Mouse (Mus musculus) forelimb bud, embryonic 11.5 days (tissue): ENCODE results near the gene Sos1.
"Not testable (repeated sequence)": the region's sequence is repeated elsewhere in the genome, so short reads cannot be mapped to it uniquely, and the experiment has no call there.

Experiments used
- DNase-seq: peaks from one replicate; pipeline ENCODE4 v3.0.0-alpha.2; 2012; ENCODE audit warnings: low read depth, low spot score

Gene Sos1

GRCm38 (mm10) chr17:80426171-80426570 lies 54.1 kb downstream of the Sos1 start:
- DNase-seq: no peak

DNA sequence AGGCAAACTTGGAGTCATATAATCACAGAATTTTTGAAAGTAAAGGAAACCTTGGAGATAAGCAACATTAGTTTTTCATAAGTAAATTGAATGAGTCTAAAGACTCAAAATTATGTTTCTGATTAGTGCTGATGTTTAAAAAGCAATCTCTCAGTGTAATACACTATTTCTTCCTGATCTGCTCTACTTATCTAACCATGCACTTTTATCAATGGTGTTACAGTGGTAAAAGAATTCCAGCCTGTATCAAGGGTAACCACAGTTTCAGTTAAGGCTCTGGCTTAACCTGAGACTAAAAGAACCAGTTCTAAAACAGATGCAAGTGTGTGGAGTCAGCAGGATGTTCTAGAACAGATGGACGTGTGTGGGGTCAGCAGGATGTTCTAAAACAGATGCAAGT lies 59.3 kb downstream of the Sos1 start:
- no peak for DNase-seq

DNA sequence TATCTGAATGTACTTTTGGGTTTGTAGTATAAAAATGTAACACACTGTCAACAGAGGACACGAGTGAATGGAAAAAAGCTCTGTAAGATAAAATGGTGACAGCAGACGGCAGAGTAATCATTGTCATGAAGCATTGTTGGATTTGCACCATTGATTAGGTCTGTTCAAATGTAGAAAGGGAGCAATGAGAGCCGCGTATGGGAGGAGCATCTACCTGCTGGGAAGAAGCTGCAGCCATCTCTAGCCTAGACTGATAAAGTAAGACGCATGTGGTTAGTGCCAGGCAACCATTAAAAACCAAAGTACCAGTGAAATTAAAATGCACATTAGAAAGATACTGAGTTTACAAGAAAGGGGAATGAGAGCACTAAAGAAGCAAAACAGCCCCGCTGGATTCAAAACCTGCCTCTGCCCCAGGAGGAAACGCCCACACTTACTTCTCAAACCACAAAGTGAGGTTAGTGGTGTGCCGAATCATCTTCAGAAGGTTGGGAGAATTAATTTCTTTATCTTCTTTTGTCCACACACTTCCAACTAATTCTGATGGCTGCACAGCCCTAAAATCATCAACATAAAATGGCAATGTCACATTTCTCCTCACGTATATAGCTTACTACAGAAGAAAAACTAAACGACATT lies 61.6 kb downstream of the Sos1 start:
- no peak for DNase-seq

DNA sequence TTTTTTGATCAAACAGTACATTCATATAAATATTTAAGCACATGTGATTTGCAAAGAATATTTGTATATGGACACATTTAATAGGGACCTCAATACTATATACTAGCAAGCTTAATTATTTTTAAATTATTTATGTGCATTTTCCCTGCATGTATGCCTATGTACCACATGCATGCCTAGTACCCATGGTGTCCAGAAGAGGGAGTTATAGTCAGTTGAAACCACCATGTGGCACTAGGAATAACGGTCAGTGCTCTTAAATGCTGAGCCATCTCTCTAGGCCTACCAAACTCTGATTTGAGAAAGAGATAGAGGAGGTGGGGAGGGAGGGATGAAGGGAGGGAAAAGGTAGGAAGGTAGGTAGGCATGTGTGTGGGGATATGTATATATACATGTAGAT lies 69.1 kb downstream of the Sos1 start:
- no peak for DNase-seq

DNA sequence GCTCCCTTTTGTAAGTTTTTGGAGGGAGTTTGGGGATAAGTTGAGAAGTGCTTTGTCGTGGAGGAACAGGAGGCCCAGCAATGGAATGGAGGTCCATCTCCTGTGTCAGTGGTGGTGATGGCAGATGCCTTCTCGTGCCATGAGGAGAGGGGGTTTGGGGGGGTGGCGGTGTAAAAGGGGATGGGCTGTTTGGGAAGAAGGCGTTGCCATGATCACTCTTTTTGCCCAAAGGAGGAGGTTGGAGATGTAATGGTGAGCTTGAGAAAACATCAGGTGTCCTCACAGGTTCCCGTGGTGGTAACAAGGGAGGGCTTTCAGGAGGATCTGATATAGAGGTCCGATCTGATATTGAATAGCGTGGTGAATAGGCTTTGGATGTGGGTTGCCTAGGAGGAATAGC lies 82.0 kb downstream of the Sos1 start:
- no peak for DNase-seq

DNA sequence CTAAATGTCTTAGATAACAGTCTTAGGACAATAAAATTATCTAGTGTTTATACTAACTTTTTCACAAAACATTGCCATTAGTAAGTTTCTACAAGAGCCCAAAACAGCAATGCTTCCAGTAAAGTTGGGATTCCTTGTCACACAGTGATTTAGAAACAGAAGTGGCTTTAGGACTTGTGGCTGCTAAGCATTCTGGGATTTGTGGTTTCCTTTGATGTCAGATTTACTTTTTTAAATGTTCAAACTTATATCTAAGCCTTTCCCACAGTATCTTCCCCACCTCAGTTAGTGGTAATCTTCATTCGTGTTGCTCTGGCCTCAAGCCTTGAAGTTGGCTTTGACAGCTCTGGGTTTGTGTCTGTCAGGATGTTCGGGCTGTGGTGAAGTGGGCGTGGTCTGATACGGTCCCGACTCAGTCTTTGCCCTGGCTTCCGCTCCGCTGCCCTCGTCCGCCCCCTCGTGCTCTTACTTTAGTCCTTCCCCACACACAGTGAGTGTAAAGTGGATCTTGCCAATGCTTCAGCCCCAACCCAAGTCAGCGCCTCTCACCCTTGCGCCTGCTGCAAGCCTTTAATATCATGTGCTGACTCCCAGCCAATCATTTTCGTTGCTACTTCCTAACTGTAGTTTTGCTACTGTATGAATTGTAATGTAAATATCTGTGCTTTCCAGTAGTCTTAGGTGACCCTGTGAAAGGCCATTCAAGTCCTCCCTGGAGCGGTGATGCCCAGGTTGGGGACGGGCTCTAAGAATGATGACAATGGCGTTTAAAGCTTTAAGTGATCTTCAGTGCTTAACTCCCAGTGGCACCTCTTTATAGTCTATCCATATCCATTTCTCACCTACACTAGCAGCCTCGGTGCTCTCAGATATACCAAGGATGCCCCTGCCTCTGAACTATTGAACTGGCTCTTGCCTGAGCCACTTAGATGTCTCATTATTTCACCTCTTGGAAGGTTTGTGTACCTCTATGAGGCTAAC lies 88.5 kb downstream of the Sos1 start:
- peak; percentile 33 for DNase-seq

- no peak for DNase-seq
Measured at GRCm38 (mm10) chr17:80390024-80390423, 90.2 kb downstream of the Sos1 start.

DNA sequence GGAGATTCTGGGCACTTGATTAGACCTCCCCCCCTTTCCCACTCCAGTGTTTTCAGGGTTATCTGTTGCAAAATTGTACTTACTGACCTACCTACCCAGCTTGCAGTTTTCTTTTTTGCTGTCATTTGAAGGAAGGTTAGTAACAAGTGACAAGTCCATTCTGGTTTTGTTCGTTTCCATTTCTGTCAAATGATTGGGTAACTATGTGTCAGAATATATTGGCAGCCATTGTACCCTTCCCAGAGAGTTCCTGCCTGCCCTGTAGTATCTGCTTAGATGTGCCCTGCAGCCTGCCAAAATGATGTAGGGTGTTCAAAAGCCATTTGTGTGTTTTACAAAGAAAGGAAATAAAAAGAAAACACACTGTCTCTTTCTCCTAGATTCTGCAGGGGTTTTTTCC lies 94.6 kb downstream of the Sos1 start:
- no peak for DNase-seq

GRCm38 (mm10) chr17:80378386-80378785 lies 101.9 kb downstream of the Sos1 start:
- not testable (repeated sequence) for DNase-seq

- no peak for DNase-seq
Measured at GRCm38 (mm10) chr17:80373726-80374096, 106.5 kb downstream of the Sos1 start.

DNA sequence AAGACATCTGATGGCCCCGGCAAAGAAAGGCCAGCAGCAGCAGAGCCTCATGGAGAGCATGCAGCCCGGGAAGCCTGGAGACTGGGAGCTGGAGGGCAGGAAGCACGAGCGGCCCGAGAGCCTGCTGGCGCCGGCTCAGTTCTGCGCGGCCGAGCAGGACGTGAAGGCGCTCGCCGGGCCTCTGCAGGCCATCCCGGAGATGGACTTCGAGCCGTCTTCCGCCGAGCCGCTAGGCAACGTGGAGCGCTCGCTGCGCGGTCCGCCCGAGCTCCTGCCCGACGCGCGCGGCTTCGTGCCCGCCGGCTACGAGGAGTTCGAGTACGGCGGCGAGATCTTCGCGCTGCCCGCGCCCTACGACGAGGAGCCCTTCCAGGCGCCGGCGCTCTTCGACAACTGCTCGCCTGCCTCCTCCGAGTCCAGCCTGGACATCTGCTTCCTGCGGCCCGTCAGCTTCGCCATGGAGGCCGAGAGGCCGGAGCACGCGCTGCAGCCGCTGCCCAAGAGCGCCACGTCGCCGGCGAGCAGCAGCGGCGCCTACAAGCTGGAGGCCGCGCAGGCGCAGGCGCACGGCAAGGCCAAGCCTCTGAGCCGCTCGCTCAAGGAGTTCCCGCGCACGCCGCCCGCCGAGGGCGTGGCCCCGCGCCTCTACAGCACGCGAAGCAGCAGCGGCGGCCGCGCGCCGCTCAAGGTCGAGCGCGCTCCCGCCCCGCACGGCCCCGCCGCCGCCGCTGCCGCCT lies 107.1 kb downstream of the Sos1 start, which contains the start of gene Gm10190:
Gene Gm10190, minus strand, starts transcription at position 553 of the 737 bp plus-strand sequence.
- peak; percentile 86 for DNase-seq

DNA sequence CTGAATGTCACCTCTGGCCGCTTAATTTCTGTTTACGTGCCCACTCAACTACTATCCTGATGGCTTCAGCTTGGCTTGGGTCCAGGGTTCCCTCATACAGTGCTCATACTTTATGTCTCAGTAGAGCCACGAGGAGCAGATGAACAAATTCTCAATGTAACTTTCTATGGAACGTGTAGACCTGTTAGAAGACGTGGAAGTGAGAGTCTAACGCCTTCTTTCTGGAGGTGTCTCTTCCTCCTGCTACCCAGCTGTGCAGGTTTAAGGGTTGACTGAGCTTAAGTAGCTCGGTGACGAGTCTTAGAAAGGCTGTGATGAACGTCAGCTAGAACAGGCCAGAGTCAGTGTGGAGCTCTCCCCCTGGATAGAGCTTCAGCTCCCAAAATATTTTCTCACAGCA lies 111.6 kb downstream of the Sos1 start:
- DNase-seq: no peak

DNA sequence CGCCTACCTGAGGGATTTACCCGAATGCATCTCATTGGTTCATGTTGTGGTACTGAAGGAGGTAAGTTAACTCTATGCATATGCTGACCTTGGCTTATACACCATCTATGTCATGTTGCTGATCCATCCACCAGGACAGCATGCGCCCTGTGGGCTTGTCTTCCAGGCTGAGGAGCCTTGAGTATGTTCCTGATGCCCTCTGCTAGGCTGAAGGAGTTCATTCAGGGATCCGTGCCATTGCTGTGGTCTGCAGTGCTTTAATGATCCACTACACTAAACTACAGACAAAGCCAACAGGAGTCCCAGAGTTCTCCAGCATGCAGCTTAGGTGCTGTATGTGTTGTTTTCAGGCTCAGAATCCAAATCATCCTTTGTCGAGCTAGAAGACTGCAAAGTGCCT lies 113.0 kb downstream of the Sos1 start:
- peak; percentile 18 for DNase-seq

- DNase-seq: no peak
Measured at GRCm38 (mm10) chr17:80360245-80360644, 120.0 kb downstream of the Sos1 start.

DNA sequence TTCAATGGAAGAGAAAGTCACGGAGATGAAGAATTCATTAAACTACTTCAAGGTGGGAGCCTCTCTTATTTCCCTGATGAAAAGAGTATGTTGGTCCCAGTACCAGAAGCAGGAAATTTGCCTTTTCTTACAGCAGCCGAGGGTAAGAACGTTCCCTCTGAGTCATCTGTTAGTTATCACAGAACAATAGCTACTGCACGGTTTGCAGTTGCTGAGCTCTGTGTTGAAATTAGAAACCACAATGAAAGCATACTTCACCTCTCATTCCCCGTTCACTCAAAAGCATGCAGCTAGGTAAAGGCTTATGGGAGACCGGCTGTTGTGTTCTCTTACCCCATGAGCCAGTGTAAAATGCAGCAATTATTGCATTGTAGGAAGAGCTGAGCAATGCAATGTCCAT lies 133.0 kb downstream of the Sos1 start:
- DNase-seq: peak; percentile 10

DNA sequence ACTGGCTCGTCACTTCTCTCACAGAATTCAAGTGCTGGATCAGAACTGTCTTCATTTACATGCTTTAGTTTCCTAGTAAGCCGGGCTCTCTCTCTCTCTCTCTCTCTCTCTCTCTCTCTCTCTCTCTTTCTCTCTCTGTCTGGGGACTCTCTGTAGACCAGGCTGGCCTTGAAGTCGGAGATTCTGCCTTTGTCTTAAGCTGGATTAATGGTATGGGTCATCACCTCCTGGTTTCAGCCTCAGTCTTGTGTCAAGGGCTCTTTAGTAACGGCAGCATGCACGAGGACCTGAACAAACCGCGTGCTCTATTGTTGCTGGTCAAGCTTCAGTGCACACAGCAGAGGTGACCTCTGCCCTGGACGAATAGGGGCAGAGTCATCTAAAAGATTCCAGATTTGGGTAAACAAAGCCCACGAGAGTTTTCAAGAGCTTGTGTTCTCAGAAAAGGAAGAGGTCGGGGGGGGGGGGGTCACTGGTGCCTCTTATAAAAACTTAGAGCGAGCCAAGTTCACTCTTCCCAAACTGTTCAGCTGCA lies 133.6 kb downstream of the Sos1 start:
- no peak for DNase-seq

DNA sequence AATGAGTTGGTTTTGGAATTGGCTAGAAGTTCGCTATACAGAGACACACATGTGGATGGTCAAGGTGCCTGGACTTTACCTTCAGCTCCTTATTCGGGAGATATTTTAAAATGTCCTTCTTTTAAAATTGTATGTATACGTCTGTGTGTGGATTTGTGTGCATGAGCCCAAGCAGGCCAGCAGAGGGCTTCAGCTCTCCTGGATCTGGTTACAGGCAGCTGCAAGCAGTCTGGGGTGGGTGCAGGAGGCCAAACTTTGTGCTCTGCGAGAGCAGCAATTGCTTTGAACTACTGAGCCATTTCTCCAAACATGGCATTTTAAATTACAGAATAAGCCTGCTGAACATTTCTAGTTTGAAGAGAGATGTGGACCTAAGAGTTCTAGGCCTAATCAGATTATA lies 135.0 kb downstream of the Sos1 start:
- peak; percentile 23 for DNase-seq
